Mouse (Mus musculus): ENCODE data around the gene Gm7324. TPM values are rescaled to one million over a fixed set of nuclear protein-coding genes. Genes with fewer than 3 reads are reported as not detected.
"Not testable (repeated sequence)": the region's sequence is repeated elsewhere in the genome, so short reads cannot be mapped to it uniquely, and the experiment has no call there.

Gene Gm7324
- 9.2 TPM for polyA plus RNA-seq (2021)

GRCm38 (mm10) chr14:43697621-43698020 is at the start of gene Gm7324:
Gene Gm7324, plus strand, starts transcription at chr14:43697828.
- POLR2A ChIA-PET; ATAC-seq; DNase-seq (ENCODE audit: low read depth, low spot score); H3K27me3 ChIP-seq; CTCF ChIA-PET; in situ Hi-C loops (cut with MboI; ENCODE audit: low pct_unique_long_range_greater_than_20kb): not testable (repeated sequence)

DNA sequence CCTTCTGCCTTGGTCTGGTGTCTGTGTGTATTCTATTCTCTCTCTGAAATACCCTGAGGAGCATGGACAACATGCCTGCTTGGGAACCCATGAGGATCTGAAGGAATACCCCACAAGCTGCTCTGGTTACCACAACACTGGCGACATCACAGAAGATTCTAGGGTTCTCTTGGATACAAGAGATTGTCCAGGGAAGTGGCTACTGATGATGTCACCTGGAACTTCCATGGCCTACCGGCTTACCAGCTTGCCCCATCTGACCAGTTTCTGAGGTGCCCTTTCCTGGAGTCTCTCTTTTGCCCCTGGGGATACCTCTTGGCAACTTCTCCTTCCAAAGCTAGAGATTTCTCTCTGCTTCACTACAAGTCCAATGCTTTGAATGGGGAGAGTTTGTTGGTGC is 20.5 kb upstream of the Gm7324 start, which contains the start of gene Gm8165:
Gm8165 (minus strand) TSS at position 101 of the 400 bp plus-strand sequence.
- POLR2A ChIA-PET; in situ Hi-C loops (cut with MboI; ENCODE audit: low pct_unique_long_range_greater_than_20kb); DNase-seq (ENCODE audit: low read depth, low spot score); ATAC-seq; H3K27me3 ChIP-seq; CTCF ChIA-PET: not testable (repeated sequence)

- in situ Hi-C loops (cut with MboI; ENCODE audit: low pct_unique_long_range_greater_than_20kb); ATAC-seq; H3K27me3 ChIP-seq; POLR2A ChIA-PET; DNase-seq (ENCODE audit: low read depth, low spot score); CTCF ChIA-PET: not testable (repeated sequence)
Observed at GRCm38 (mm10) chr14:43727385-43727784, 29.8 kb downstream of the Gm7324 start, which contains the start of gene Gm16506. Gene Gm16506, minus strand, starts transcription at chr14:43727485.

DNA sequence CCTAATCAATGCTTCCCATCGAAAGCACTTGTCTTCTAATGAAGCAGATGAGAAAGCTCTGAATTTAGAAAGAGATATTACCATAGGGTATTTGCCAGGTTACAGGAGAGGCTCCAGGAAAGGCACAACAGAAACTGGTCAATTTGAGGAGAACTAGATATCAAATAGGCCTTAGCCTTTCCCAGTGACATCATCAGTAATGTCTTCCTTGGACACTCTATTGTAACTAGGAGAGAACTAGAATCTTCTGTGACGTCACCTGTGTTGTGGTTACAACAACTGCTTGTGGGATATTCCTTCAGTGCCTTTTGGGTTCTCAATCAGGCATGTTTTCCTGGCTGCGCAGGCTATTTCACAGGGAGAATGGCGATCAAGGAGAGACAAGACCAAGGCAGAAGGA is 49.9 kb downstream of the Gm7324 start, which contains the start of gene Gm6526:
Gm6526 (plus strand) TSS at position 301 of the 400 bp plus-strand sequence.
- ATAC-seq; H3K27me3 ChIP-seq; in situ Hi-C loops (cut with MboI; ENCODE audit: low pct_unique_long_range_greater_than_20kb); CTCF ChIA-PET; POLR2A ChIA-PET; DNase-seq (ENCODE audit: low read depth, low spot score): not testable (repeated sequence)

Other genes starting within 250 kb of the Gm7324 start
- 0.85 TPM for gene Gm5799, start 154.3 kb upstream of the Gm7324 start, polyA plus RNA-seq (2021)
- gene Gm17654, start 118.7 kb upstream of the Gm7324 start, polyA plus RNA-seq (2021) = not detected
- gene Gm10375, start 89.8 kb upstream of the Gm7324 start, polyA plus RNA-seq (2021) = not detected
- not detected for gene Gm8165, start 20.6 kb upstream of the Gm7324 start, polyA plus RNA-seq (2021)
- not detected for gene Gm16506, start 29.7 kb downstream of the Gm7324 start, polyA plus RNA-seq (2021)
- not detected for gene Gm6526, start 50.0 kb downstream of the Gm7324 start, polyA plus RNA-seq (2021)
- gene Gm8180, start 86.9 kb downstream of the Gm7324 start, polyA plus RNA-seq (2021) = not detected
- not detected for gene Ear1, start 177.7 kb downstream of the Gm7324 start, polyA plus RNA-seq (2021)
- not detected for gene Ear10, start 225.7 kb downstream of the Gm7324 start, polyA plus RNA-seq (2021)
- 6.6 TPM for gene Gm8113, start 227.6 kb downstream of the Gm7324 start, polyA plus RNA-seq (2021)

All from Patski (cell line).